ENCODE assay signal across 26 mouse cellular contexts in genomic region chr2:84579311-84579710, GRCm38 (mm10).
DNase-seq lines count a peak whose midpoint lies in the region; ATAC-seq and TF ChIP-seq lines count a peak whose summit lies in the region.
"Had no signal": no experiment of that assay in that cellular context is flagged by ENCODE, and none has a peak within 500 bp of the region (broad histone marks: within the 10 kb centered on the region; RNA-seq: fewer than 3 reads in every experiment).

No protein-coding gene starts in this region.

- TF ChIP-seq EP300 in ES-Bruce4 (IDR thresholded peaks at IDR 0.05; ENCODE audit: insufficient read depth, low read depth, low read length): no peak

- TF ChIP-seq POLR2A in ES-Bruce4 (IDR thresholded peaks at IDR 0.05; ENCODE audit: insufficient read depth, low read length): no peak

- TF ChIP-seq CTCF in ES-Bruce4 (IDR thresholded peaks at IDR 0.05; ENCODE audit: low read depth, low read length): no peak
- TF ChIP-seq CTCF in hindbrain, postnatal 0 days (IDR thresholded peaks at IDR 0.05; ENCODE audit: low read depth): no peak

- no peak overlapping the region for H3K4me3 ChIP-seq in ES-Bruce4 (ENCODE audit: low read depth, low read length)
- H3K4me3 ChIP-seq in hindbrain, postnatal 0 days (ENCODE audit: low read length): no peak overlapping the region

- H3K27me3 ChIP-seq in ES-Bruce4 (ENCODE audit: control insufficient read depth, insufficient read depth, low read length, poor library complexity, severe bottlenecking): no peaks in the 10 kb centered on the region
- no peaks in the 10 kb centered on the region for H3K27me3 ChIP-seq in hindbrain, postnatal 0 days (ENCODE audit: insufficient read depth, low read length)
- H3K27me3 ChIP-seq: CH12.LX, Patski had no signal

- no peak overlapping the region for H3K9ac ChIP-seq in ES-Bruce4 (ENCODE audit: low read depth, poor library complexity, severe bottlenecking)
- no peak overlapping the region for H3K9ac ChIP-seq in hindbrain, postnatal 0 days (replicated peaks; ENCODE audit: low read length)

- H3K9me3 ChIP-seq in ES-Bruce4 (replicated peaks; ENCODE audit: control insufficient read depth, insufficient read depth, low read length, poor library complexity, severe bottlenecking): peaks cover 33% of the 10 kb centered on the region
- H3K9me3 ChIP-seq in hindbrain, postnatal 0 days (ENCODE audit: low read length): no peaks in the 10 kb centered on the region
- H3K9me3 ChIP-seq: G1E had no signal

- no peak overlapping the region for H3K4me2 ChIP-seq in hindbrain, postnatal 0 days (ENCODE audit: low read depth, low read length)

- 89% methylated on average over 2 of the region's 2 CpGs for WGBS in hindbrain, postnatal 0 days

- DNase-seq in ES-CJ7 (ENCODE audit: low read depth, low spot score) (peak; percentile 64), R1 (ENCODE audit: low read depth, low spot score) (peak; percentile 91), ZHBTc4 (ENCODE audit: low read depth, low spot score) (peak; percentile 61)
- no peak for DNase-seq in right cerebral cortex, adult 18-20 months
- DNase-seq in thymus, postnatal 10 days (ENCODE audit: low spot score in 2 of 2): no peak
- no peak for DNase-seq in testis, postnatal 10 days (ENCODE audit: low spot score)
- no peak for DNase-seq in hindbrain, postnatal 0 days (ENCODE audit: low spot score)
- DNase-seq: adrenal gland, adult 2 months; adrenal gland, adult 8-10 months; adrenal gland, postnatal 10 days; adrenal gland, postnatal 14 days; adrenal gland, postnatal 25 days; adrenal gland, postnatal 36 days; B cell, adult 2 months; cerebellum, adult 11 months; cerebellum, adult 11-12 months; cerebellum, adult 18-20 months; cerebellum, adult 2 months; cerebellum, adult 8-10 months; cerebellum, adult 9-10 months had no signal

- no peaks in the 10 kb centered on the region for H3K4me1 ChIP-seq in ES-Bruce4 (ENCODE audit: control insufficient read depth, insufficient read depth, low read length)
- no peaks in the 10 kb centered on the region for H3K4me1 ChIP-seq in hindbrain, postnatal 0 days (ENCODE audit: insufficient read depth, low read length)

- ATAC-seq in hindbrain, postnatal 0 days: no peak
- ATAC-seq: activated CD4-positive, CD25-positive, alpha-beta regulatory T cell, adult 4 months; CD4-positive, CD25-positive, alpha-beta regulatory T cell, adult 4 months; Patski had no signal

- H3K36me3 ChIP-seq in ES-Bruce4 (ENCODE audit: control insufficient read depth, insufficient read depth, low read length, poor library complexity, severe bottlenecking): no peaks in the 10 kb centered on the region
- H3K36me3 ChIP-seq in hindbrain, postnatal 0 days (ENCODE audit: insufficient read depth, low read length): no peaks in the 10 kb centered on the region
- H3K36me3 ChIP-seq: G1E had no signal

- H3K27ac ChIP-seq in ES-Bruce4 (ENCODE audit: insufficient read depth, low read length): peak overlapping the region; percentile 83
- H3K27ac ChIP-seq in hindbrain, postnatal 0 days: no peak overlapping the region

Comparison
In these comparisons a context has a peak if more than half of its experiments do, and no peak if none do; other contexts are left out.
1. DNase-seq: peak in ES-CJ7 (single experiment), R1 (single experiment) and ZHBTc4 (single experiment); none in right cerebral cortex, adult 18-20 months (single experiment), thymus, postnatal 10 days (0 of 2), testis, postnatal 10 days (single experiment) and hindbrain, postnatal 0 days (single experiment).